Mouse (Mus musculus) ES-E14 (cell line): Measurements from ENCODE around the gene Btrc.

ENCODE experiments used
- CHD2 ChIP-seq: IDR thresholded peaks from 2 replicates; pipeline ENCODE4 v1.6.1; 2014; ENCODE audit warnings: mild to moderate bottlenecking, low read depth, low read length, inconsistent platforms
- HCFC1 ChIP-seq: IDR thresholded peaks from 2 replicates; pipeline ENCODE4 v1.6.1; 2012; ENCODE audit warnings: low read length, inconsistent platforms, borderline replicate concordance; ENCODE audit not compliant: insufficient read depth
- MAFK ChIP-seq: IDR thresholded peaks from 2 replicates; pipeline ENCODE4 v1.6.1; 2014; ENCODE audit warnings: mild to moderate bottlenecking, low read depth, low read length, inconsistent platforms; ENCODE audit not compliant: insufficient read depth
- ZC3H11A ChIP-seq: IDR thresholded peaks from 2 replicates; pipeline ENCODE4 v1.6.1; 2012; ENCODE audit warnings: low read depth, mild to moderate bottlenecking, inconsistent platforms, low read length, borderline replicate concordance
- ZNF384 ChIP-seq: IDR thresholded peaks from 2 replicates; pipeline ENCODE4 v1.6.1; 2012; ENCODE audit warnings: low read depth, low read length, inconsistent platforms

GRCm38 (mm10) chr19:45515341-45515740, 151.8 kb downstream of the Btrc start:
- TF ChIP-seq ZC3H11A (no peak), HCFC1 (no peak), MAFK (no peak), CHD2 (no peak), ZNF384 (no peak)
